Mouse (Mus musculus) ovary, adult 18-20 months (tissue): ENCODE results near the gene Tead3.
A peak's percentile ranks its signal among the peaks of the same experiment; 100 is the strongest.
"Not testable (repeated sequence)": the region's sequence is repeated elsewhere in the genome, so short reads cannot be mapped to it uniquely, and the experiment has no call there.

Experiments used
- DNase-seq: peaks from one replicate; pipeline ENCODE4 v3.0.0; 2022; ENCODE audit warnings: low spot score, mixed read lengths

Gene Tead3

GRCm38 (mm10) chr17:28330590-28330989 is 20.0 kb downstream of the Tead3 start:
- DNase-seq, result not testable (repeated sequence)

GRCm38 (mm10) chr17:28330232-28330546 is 20.4 kb downstream of the Tead3 start:
- DNase-seq, result no peak

- DNase-seq, result no peak
Observed at GRCm38 (mm10) chr17:28329503-28330231, 20.9 kb downstream of the Tead3 start.

GRCm38 (mm10) chr17:28328946-28329345 is 21.7 kb downstream of the Tead3 start:
- DNase-seq, result no peak

- DNase-seq, result peak; percentile 91
Observed at GRCm38 (mm10) chr17:28328366-28328928, 22.2 kb downstream of the Tead3 start, which contains the start of gene Rpl10a. TSS of gene Rpl10a (plus strand) at chr17:28328471.

GRCm38 (mm10) chr17:28327673-28328325 is 22.8 kb downstream of the Tead3 start:
- no peak for DNase-seq

GRCm38 (mm10) chr17:28326951-28327350 is 23.7 kb downstream of the Tead3 start:
- no peak for DNase-seq

- no peak for DNase-seq
Observed at GRCm38 (mm10) chr17:28325751-28326150, 24.9 kb downstream of the Tead3 start.

- DNase-seq, result not testable (repeated sequence)
Observed at GRCm38 (mm10) chr17:28324416-28324815, 26.2 kb downstream of the Tead3 start.

- peak; percentile 55 for DNase-seq
Observed at GRCm38 (mm10) chr17:28323786-28324185, 26.8 kb downstream of the Tead3 start.

GRCm38 (mm10) chr17:28321700-28322099 is 28.9 kb downstream of the Tead3 start:
- no peak for DNase-seq

- no peak for DNase-seq
Observed at GRCm38 (mm10) chr17:28317725-28318124, 32.9 kb downstream of the Tead3 start.

- no peak for DNase-seq
Observed at GRCm38 (mm10) chr17:28317091-28317490, 33.5 kb downstream of the Tead3 start.

GRCm38 (mm10) chr17:28316476-28316875 is 34.1 kb downstream of the Tead3 start:
- no peak for DNase-seq

- DNase-seq, result no peak
Observed at GRCm38 (mm10) chr17:28315611-28316160, 34.9 kb downstream of the Tead3 start.

GRCm38 (mm10) chr17:28313880-28314225 is 36.8 kb downstream of the Tead3 start:
- no peak for DNase-seq

GRCm38 (mm10) chr17:28313212-28313879 is 37.3 kb downstream of the Tead3 start, which contains the start of gene Fance:
TSS of gene Fance (plus strand) at chr17:28313519.
- peak; percentile 94 for DNase-seq

- no peak for DNase-seq
Observed at GRCm38 (mm10) chr17:28312232-28313211, 38.1 kb downstream of the Tead3 start.

- DNase-seq, result no peak
Observed at GRCm38 (mm10) chr17:28311366-28312132, 39.1 kb downstream of the Tead3 start.

- DNase-seq, result no peak
Observed at GRCm38 (mm10) chr17:28310831-28311230, 39.8 kb downstream of the Tead3 start.
